Mouse (Mus musculus) activated CD4-positive, CD25-positive, alpha-beta regulatory T cell, adult 4 months (primary cell): ENCODE measurements around the gene Tom1l2. TPM values are rescaled to one million over a fixed set of nuclear protein-coding genes. Genes with fewer than 3 reads are reported as not detected.

ENCODE experiments used
- ATAC-seq: one replicate; pipeline ENCODE4 v1.8.0; 2017
- polyA plus RNA-seq, 2 experiments: library from polyadenylated mRNA; unstranded; fragments of 100-300 nt; shearing (Covaris generic); gene quantifications; one replicate each; pipeline ENCODE4 v1.2.1; 2017

Tom1l2 gene
- polyA plus RNA-seq, 2 experiments from 2014 or later, result 15.2 to 20.8 TPM

- no peak for ATAC-seq
Measured at GRCm38 (mm10) chr11:60303497-60303896, 49.2 kb downstream of the Tom1l2 start.

- no peak for ATAC-seq
Measured at GRCm38 (mm10) chr11:60302354-60303083, 50.2 kb downstream of the Tom1l2 start.

- ATAC-seq, result no peak
Measured at GRCm38 (mm10) chr11:60301588-60302208, 51.0 kb downstream of the Tom1l2 start.

- ATAC-seq, result no peak
Measured at GRCm38 (mm10) chr11:60300318-60300717, 52.4 kb downstream of the Tom1l2 start.

GRCm38 (mm10) chr11:60297772-60298171, 54.9 kb downstream of the Tom1l2 start:
- ATAC-seq, result no peak

GRCm38 (mm10) chr11:60294630-60295313, 57.9 kb downstream of the Tom1l2 start:
- ATAC-seq, result no peak

- ATAC-seq, result no peak
Measured at GRCm38 (mm10) chr11:60293683-60294629, 58.7 kb downstream of the Tom1l2 start.

- no peak for ATAC-seq
Measured at GRCm38 (mm10) chr11:60292718-60293117, 60.0 kb downstream of the Tom1l2 start.

GRCm38 (mm10) chr11:60288980-60289379, 63.7 kb downstream of the Tom1l2 start:
- ATAC-seq, result no peak

GRCm38 (mm10) chr11:60286311-60286710, 66.4 kb downstream of the Tom1l2 start:
- no peak for ATAC-seq

- no peak for ATAC-seq
Measured at GRCm38 (mm10) chr11:60280429-60281414, 72.0 kb downstream of the Tom1l2 start.

- no peak for ATAC-seq
Measured at GRCm38 (mm10) chr11:60279483-60279882, 73.2 kb downstream of the Tom1l2 start.

- no peak for ATAC-seq
Measured at GRCm38 (mm10) chr11:60277771-60278170, 74.9 kb downstream of the Tom1l2 start.

GRCm38 (mm10) chr11:60277164-60277740, 75.5 kb downstream of the Tom1l2 start:
- no peak for ATAC-seq

- ATAC-seq, result no peak
Measured at GRCm38 (mm10) chr11:60276408-60277093, 76.2 kb downstream of the Tom1l2 start.

GRCm38 (mm10) chr11:60273273-60273805, 79.4 kb downstream of the Tom1l2 start:
- ATAC-seq, result no peak

GRCm38 (mm10) chr11:60268563-60268962, 84.1 kb downstream of the Tom1l2 start:
- ATAC-seq, result no peak

GRCm38 (mm10) chr11:60265271-60265985, 87.3 kb downstream of the Tom1l2 start:
- ATAC-seq, result no peak

GRCm38 (mm10) chr11:60264651-60265050, 88.1 kb downstream of the Tom1l2 start:
- ATAC-seq, result no peak
